Mouse (Mus musculus): Measurements from ENCODE around the gene Papss2. TPM values are rescaled to one million over a fixed set of nuclear protein-coding genes. Genes with fewer than 3 reads are reported as not detected.
A peak's percentile ranks its signal among the peaks of the same experiment; 100 is the strongest.

Papss2 gene
- polyA plus RNA-seq, 1 experiment from 2014 or later: 1.0 TPM

DNA sequence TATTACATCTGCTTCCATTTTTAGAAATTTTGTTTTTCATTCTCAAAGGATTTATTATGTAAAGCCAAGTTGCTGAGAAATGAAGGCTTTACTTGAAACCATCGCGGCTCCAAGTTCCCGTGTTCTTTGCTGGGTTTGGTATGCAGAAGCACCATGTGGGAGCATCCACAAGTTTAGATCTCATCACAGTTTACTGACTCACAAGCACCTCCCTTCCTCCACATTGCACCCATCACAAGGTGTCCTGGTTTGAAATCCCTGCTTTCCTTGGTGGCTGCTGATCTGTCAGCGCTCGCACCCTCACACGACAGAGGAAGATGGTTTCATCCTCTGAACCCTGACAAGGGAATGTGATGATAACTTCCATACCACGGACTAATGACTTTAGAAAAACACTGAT, 45.9 kb downstream of the Papss2 start:
- no peak for ATAC-seq
- H3K36me3 ChIP-seq (ENCODE audit: control insufficient read depth, insufficient read depth, low read length): no peaks in the 10 kb centered on the region
- H3K9me3 ChIP-seq (replicated peaks; ENCODE audit: control insufficient read depth, low read length, poor library complexity, severe bottlenecking): no peaks in the 10 kb centered on the region
- WGBS: 74% methylated on average over 7 of the region's 7 CpGs
- no peaks in the 10 kb centered on the region for H3K27me3 ChIP-seq (ENCODE audit: control insufficient read depth, insufficient read depth, low read depth, low read length)
- no peak overlapping the region for H3K27ac ChIP-seq (ENCODE audit: low read length)
- H3K4me2 ChIP-seq (ENCODE audit: low read length): no peak overlapping the region
- peaks cover 16% of the 10 kb centered on the region for H3K4me1 ChIP-seq (ENCODE audit: control insufficient read depth, insufficient read depth, low read length)
- H3K4me3 ChIP-seq (ENCODE audit: low read depth, low read length): no peak overlapping the region
- no peak overlapping the region for H3K9ac ChIP-seq (ENCODE audit: low read depth, low read length)

DNA sequence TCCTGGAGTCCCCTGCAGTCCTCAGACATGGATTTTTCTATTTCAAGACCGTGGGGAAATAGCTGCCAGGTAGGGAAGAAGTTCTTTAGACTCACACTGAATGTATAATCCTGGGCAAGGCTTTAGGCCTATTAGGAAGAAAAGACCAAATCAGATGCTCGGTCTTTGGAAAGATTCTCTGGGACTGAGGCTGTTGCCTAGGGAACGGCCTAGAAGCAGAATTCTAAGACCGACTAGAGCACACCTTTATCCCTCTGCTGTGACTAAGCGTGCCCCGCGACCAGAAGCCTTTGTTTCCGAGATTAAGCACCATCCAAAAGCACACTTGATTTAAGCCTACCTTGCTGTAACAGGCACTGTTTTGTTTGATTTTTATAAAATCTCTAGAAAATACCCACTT, 46.4 kb downstream of the Papss2 start:
- H3K27me3 ChIP-seq (ENCODE audit: control insufficient read depth, insufficient read depth, low read depth, low read length): no peaks in the 10 kb centered on the region
- H3K27ac ChIP-seq (ENCODE audit: low read length): no peak overlapping the region
- no peak overlapping the region for H3K4me2 ChIP-seq (ENCODE audit: low read length)
- H3K4me3 ChIP-seq (ENCODE audit: low read depth, low read length): no peak overlapping the region
- 19% methylated on average over 8 of the region's 8 CpGs for WGBS
- 0 out of 2 replicates have a peak, but pooled peaks have one; percentile 47 for ATAC-seq
- peaks cover 16% of the 10 kb centered on the region for H3K4me1 ChIP-seq (ENCODE audit: control insufficient read depth, insufficient read depth, low read length)
- no peaks in the 10 kb centered on the region for H3K36me3 ChIP-seq (ENCODE audit: control insufficient read depth, insufficient read depth, low read length)
- H3K9ac ChIP-seq (ENCODE audit: low read depth, low read length): no peak overlapping the region
- no peaks in the 10 kb centered on the region for H3K9me3 ChIP-seq (replicated peaks; ENCODE audit: control insufficient read depth, low read length, poor library complexity, severe bottlenecking)

DNA sequence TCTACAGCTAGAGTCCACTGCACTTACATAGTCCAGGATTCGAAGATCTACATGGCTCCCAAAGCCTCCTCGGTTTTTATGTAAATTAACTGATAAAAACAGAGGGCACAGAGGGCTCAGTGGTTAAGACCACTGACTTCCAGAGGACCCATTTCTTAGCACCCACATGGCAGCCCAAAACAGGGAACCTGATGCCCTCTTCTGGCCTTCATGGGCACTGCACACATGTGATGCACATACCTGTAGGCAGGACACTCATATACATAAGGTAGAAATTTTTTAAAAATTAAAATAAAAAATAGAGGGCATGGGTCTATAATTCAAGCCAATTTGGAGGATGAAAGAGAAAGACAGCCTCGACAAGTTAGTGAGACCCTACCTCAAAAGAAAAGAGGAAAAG, 48.1 kb downstream of the Papss2 start:
- no peak overlapping the region for H3K9ac ChIP-seq (ENCODE audit: low read depth, low read length)
- no peak overlapping the region for H3K27ac ChIP-seq (ENCODE audit: low read length)
- no peak for ATAC-seq
- peaks cover 13% of the 10 kb centered on the region for H3K4me1 ChIP-seq (ENCODE audit: control insufficient read depth, insufficient read depth, low read length)
- H3K36me3 ChIP-seq (ENCODE audit: control insufficient read depth, insufficient read depth, low read length): no peaks in the 10 kb centered on the region
- 95% methylated on average over 3 of the region's 3 CpGs for WGBS
- no peak overlapping the region for H3K4me2 ChIP-seq (ENCODE audit: low read length)
- H3K4me3 ChIP-seq (ENCODE audit: low read depth, low read length): no peak overlapping the region
- no peaks in the 10 kb centered on the region for H3K9me3 ChIP-seq (replicated peaks; ENCODE audit: control insufficient read depth, low read length, poor library complexity, severe bottlenecking)
- no peaks in the 10 kb centered on the region for H3K27me3 ChIP-seq (ENCODE audit: control insufficient read depth, insufficient read depth, low read depth, low read length)

DNA sequence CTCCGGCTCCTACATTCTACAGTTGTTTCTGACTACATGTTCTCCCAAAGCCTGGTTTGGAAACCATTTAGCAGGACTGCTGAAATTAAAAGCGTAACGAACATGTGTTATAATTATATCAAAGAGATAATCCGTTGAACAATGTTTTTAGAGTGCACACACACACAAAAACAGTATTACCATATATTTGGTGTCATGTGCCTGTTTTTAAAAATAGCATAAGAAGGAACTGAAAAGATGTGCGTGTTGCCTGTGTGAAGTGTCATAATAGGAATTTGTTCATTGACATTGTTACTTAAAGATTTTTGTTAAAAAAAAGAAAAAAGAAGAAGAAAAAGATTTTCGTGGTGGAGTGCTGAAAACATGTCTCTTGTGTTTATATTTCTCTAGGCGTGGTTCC, 50.3 kb downstream of the Papss2 start:
- ATAC-seq: no peak
- peaks cover 13% of the 10 kb centered on the region for H3K4me1 ChIP-seq (ENCODE audit: control insufficient read depth, insufficient read depth, low read length)

DNA sequence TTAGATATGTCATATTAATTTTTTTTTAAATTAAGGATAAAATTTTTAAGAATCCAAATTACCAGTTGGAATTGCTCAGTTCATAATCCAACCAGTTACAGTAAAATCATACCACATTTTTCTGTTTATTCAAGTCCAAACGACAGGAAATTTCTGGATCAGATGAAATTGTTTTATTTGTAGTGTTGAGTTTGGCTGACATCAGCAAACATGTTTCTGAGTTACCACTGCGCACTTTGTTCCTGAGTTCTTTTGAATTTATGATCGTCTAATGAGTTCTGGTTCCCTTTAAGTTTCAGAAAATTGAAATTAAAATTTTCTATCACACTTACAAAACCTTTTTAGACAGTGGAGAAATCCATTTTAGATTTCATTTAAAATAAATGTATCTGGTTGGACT, 50.8 kb downstream of the Papss2 start:
- WGBS: 95% methylated on average over 3 of the region's 3 CpGs
- Histone ChIP-seq H3K36me3 (ENCODE audit: control insufficient read depth, insufficient read depth, low read length) (no peaks in the 10 kb centered on the region), H3K4me1 (ENCODE audit: control insufficient read depth, insufficient read depth, low read length) (peaks cover 13% of the 10 kb centered on the region), H3K4me3 (ENCODE audit: low read depth, low read length) (no peak overlapping the region), H3K9ac (ENCODE audit: low read depth, low read length) (no peak overlapping the region), H3K9me3 (replicated peaks; ENCODE audit: control insufficient read depth, low read length, poor library complexity, severe bottlenecking) (no peaks in the 10 kb centered on the region), H3K4me2 (ENCODE audit: low read length) (no peak overlapping the region), H3K27me3 (ENCODE audit: control insufficient read depth, insufficient read depth, low read depth, low read length) (no peaks in the 10 kb centered on the region), H3K27ac (ENCODE audit: low read length) (no peak overlapping the region)
- no peak for ATAC-seq

More for the DNA sequence above, 50.3 kb downstream of the Papss2 start:
- Histone ChIP-seq H3K9me3 (replicated peaks; ENCODE audit: control insufficient read depth, low read length, poor library complexity, severe bottlenecking) (no peaks in the 10 kb centered on the region), H3K27me3 (ENCODE audit: control insufficient read depth, insufficient read depth, low read depth, low read length) (no peaks in the 10 kb centered on the region), H3K4me2 (ENCODE audit: low read length) (no peak overlapping the region), H3K9ac (ENCODE audit: low read depth, low read length) (no peak overlapping the region), H3K36me3 (ENCODE audit: control insufficient read depth, insufficient read depth, low read length) (no peaks in the 10 kb centered on the region), H3K27ac (ENCODE audit: low read length) (no peak overlapping the region), H3K4me3 (ENCODE audit: low read depth, low read length) (no peak overlapping the region)
- 92% methylated on average over 7 of the region's 7 CpGs for WGBS

DNA sequence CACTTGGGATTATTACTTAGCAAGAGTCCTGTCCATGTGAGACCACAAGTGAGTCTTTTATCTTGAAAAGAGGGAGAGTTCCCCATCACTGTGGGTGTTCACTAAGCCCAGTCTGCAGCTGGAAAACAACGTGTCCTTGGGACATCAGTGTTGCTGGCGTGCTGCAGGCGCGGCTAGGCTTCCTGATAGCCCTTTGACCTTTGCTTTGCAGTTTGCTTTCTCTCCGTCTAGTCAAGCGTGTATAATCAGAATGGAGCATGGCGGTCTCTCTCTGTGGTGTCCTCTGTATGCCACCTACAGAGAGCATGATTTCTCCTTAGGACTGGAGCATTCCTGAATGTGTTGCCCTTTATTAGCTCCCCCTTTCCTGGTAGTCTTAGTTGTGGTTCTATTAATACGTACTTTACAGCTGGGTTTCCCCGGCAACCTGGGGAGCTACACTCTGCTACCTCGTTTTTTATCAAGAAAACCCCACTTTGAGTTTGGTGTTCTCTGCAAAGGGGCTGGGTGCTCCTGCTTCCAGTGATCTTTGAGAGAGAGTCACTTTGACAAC, 52.5 kb downstream of the Papss2 start:
- 0 out of 2 replicates have a peak overlapping the region, but pooled peaks have one; percentile 7 for H3K4me2 ChIP-seq (ENCODE audit: low read length)
- H3K27me3 ChIP-seq (ENCODE audit: control insufficient read depth, insufficient read depth, low read depth, low read length): no peaks in the 10 kb centered on the region
- ATAC-seq: peak; percentile 75
- H3K4me1 ChIP-seq (ENCODE audit: control insufficient read depth, insufficient read depth, low read length): peaks cover 6% of the 10 kb centered on the region
- H3K36me3 ChIP-seq (ENCODE audit: control insufficient read depth, insufficient read depth, low read length): no peaks in the 10 kb centered on the region
- no peak overlapping the region for H3K9ac ChIP-seq (ENCODE audit: low read depth, low read length)
- 15% methylated on average over 10 of the region's 10 CpGs for WGBS
- no peak overlapping the region for H3K4me3 ChIP-seq (ENCODE audit: low read depth, low read length)
- H3K9me3 ChIP-seq (replicated peaks; ENCODE audit: control insufficient read depth, low read length, poor library complexity, severe bottlenecking): no peaks in the 10 kb centered on the region
- H3K27ac ChIP-seq (ENCODE audit: low read length): no peak overlapping the region

DNA sequence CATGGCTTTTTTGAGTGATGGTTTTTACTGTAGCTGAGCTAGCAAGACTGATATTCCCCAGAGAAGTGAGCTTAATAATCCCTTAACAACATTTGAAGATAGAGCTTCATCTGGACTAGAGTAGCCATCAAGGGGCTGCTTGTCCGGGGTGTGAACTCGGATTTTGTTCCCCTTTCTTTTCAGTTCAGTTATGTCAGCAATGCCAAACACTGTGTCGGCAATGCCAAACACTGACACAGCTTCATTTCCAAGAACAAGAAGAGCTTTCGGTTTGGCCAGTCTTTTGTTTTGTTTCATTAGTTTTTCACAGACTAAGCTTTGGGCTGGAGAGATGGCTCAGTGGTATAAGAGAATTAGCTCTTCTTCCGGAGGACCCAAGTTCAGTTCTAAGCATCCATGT, 55.5 kb downstream of the Papss2 start:
- Histone ChIP-seq H3K27ac (ENCODE audit: low read length) (no peak overlapping the region), H3K4me1 (ENCODE audit: control insufficient read depth, insufficient read depth, low read length) (peaks cover 6% of the 10 kb centered on the region), H3K4me3 (ENCODE audit: low read depth, low read length) (no peak overlapping the region), H3K9ac (ENCODE audit: low read depth, low read length) (no peak overlapping the region), H3K36me3 (ENCODE audit: control insufficient read depth, insufficient read depth, low read length) (no peaks in the 10 kb centered on the region), H3K4me2 (ENCODE audit: low read length) (no peak overlapping the region), H3K9me3 (replicated peaks; ENCODE audit: control insufficient read depth, low read length, poor library complexity, severe bottlenecking) (no peaks in the 10 kb centered on the region), H3K27me3 (ENCODE audit: control insufficient read depth, insufficient read depth, low read depth, low read length) (no peaks in the 10 kb centered on the region)
- 85% methylated on average over 5 of the region's 5 CpGs for WGBS
- ATAC-seq: no peak

DNA sequence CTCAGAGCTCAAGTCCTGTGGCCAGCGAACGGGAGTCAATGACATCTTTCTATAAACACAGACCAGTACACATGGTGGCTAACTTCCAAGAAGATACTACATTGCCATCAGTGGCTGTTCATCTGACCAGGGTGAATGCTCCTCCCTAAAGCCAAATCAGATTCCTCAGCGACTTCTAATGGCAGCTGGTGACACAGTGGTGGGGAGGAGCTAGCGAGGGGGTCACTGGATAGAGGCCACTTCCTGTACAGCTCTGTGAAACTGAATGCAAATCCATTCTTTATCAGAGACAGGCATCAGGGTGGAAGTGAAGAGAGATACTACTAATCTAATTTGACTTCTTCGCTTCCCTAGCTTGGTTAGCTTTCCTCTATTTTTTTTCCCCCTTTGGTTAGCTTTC, 57.5 kb downstream of the Papss2 start:
- Histone ChIP-seq H3K4me1 (ENCODE audit: control insufficient read depth, insufficient read depth, low read length) (peaks cover 2% of the 10 kb centered on the region; the same call in 1 of the 2 replicates), H3K4me3 (ENCODE audit: low read depth, low read length) (no peak overlapping the region), H3K27ac (ENCODE audit: low read length) (no peak overlapping the region), H3K9me3 (replicated peaks; ENCODE audit: control insufficient read depth, low read length, poor library complexity, severe bottlenecking) (no peaks in the 10 kb centered on the region), H3K9ac (ENCODE audit: low read depth, low read length) (no peak overlapping the region), H3K4me2 (ENCODE audit: low read length) (no peak overlapping the region), H3K36me3 (ENCODE audit: control insufficient read depth, insufficient read depth, low read length) (no peaks in the 10 kb centered on the region), H3K27me3 (ENCODE audit: control insufficient read depth, insufficient read depth, low read depth, low read length) (no peaks in the 10 kb centered on the region)
- WGBS: 90% methylated on average over 5 of the region's 5 CpGs
- no peak for ATAC-seq

DNA sequence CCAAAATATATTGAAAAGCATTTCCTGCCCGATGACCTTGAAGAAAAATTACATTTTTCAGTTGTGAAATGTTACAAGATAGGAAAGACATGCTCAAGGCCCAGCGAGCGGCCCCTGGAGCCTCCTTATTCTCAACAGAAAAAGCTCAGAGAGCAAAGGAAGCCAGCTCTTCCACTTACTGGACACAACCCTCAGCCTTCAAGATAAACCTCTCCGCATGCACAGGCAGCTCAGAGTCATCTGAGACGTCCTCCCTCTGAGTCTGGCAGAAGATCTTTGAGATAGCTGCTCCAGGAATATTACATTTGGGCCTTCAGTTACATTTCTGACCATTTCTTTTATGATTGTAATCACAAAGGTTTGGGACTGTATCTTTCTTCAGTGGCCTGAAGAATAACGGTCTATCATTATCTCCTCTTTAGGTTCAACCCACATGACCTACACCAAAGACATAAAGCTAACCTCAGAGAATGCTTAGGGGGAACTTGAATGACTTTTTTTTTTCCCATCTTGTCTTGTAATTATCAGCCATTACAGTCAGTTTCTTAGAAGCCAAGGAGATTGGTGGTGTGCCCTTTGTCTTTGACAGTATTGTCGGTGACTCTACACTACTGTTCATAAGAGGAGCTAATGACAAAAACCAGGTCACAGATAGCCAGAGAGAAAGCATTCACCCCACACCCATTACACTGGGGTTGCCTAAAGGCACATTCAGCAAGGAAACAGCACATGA, 58.2 kb downstream of the Papss2 start:
- Histone ChIP-seq H3K36me3 (ENCODE audit: control insufficient read depth, insufficient read depth, low read length) (no peaks in the 10 kb centered on the region), H3K4me1 (ENCODE audit: control insufficient read depth, insufficient read depth, low read length) (no peaks in the 10 kb centered on the region), H3K9ac (ENCODE audit: low read depth, low read length) (no peak overlapping the region), H3K27me3 (ENCODE audit: control insufficient read depth, insufficient read depth, low read depth, low read length) (no peaks in the 10 kb centered on the region), H3K4me3 (ENCODE audit: low read depth, low read length) (no peak overlapping the region), H3K9me3 (replicated peaks; ENCODE audit: control insufficient read depth, low read length, poor library complexity, severe bottlenecking) (no peaks in the 10 kb centered on the region), H3K4me2 (ENCODE audit: low read length) (no peak overlapping the region), H3K27ac (ENCODE audit: low read length) (no peak overlapping the region)
- no peak for ATAC-seq
- 93% methylated on average over 7 of the region's 7 CpGs for WGBS

Data from midbrain, embryonic 16.5 days (tissue).